Mouse (Mus musculus) intestine, postnatal 0 days (tissue): ENCODE measurements at regions not wholly inside any gene's neighbourhood (a gene's known extent, or its start where the extent isn't known, plus 50 kb on each side); places are given as distances from the start of the nearest gene placed in this dataset.

Source experiments
- ATAC-seq: fragments of 200-750 bp; cut with Nextera tagmentation; 2 replicates; pipeline ENCODE4 v1.8.0; 2017; ENCODE audit warnings: mild to moderate bottlenecking, moderate TSS enrichment, moderate library complexity
- H3K27ac ChIP-seq: fragments of 300-500 bp; sonication (generic); 2 replicates; pipeline ENCODE4 v1.5.1; 2014; ENCODE audit warnings: mild to moderate bottlenecking, low read depth, low read length, moderate library complexity
- H3K27me3 ChIP-seq: fragments of 300-500 bp; sonication (generic); replicated peaks from 2 replicates; pipeline ENCODE4 v1.6.1; 2014; ENCODE audit warnings: low read length, mixed read lengths; ENCODE audit not compliant: control insufficient read depth, insufficient read depth
- H3K36me3 ChIP-seq: fragments of 300-500 bp; sonication (generic); 2 replicates; pipeline ENCODE4 v1.6.1; 2014; ENCODE audit warnings: mild to moderate bottlenecking, moderate library complexity; ENCODE audit not compliant: control insufficient read depth, insufficient read depth
- H3K4me1 ChIP-seq: fragments of 300-500 bp; sonication (generic); replicated peaks from 2 replicates; pipeline ENCODE4 v1.6.1; 2014; ENCODE audit warnings: antibody characterized with exemption, low read length, mixed read lengths; ENCODE audit not compliant: control insufficient read depth, insufficient read depth
- H3K4me2 ChIP-seq: fragments of 300-500 bp; sonication (generic); replicated peaks from 2 replicates; pipeline ENCODE4 v1.6.1; 2014; ENCODE audit warnings: low read depth, mild to moderate bottlenecking, moderate library complexity
- H3K4me3 ChIP-seq: fragments of 300-500 bp; sonication (generic); 2 replicates; pipeline ENCODE4 v1.5.1; 2014; ENCODE audit warnings: low read depth, low read length
- H3K9ac ChIP-seq: fragments of 300-500 bp; sonication (generic); 2 replicates; pipeline ENCODE4 v1.6.1; 2014; ENCODE audit warnings: mild to moderate bottlenecking, low read depth, low read length
- H3K9me3 ChIP-seq: fragments of 300-500 bp; sonication (generic); 2 replicates; pipeline ENCODE4 v1.6.1; 2016; ENCODE audit warnings: mixed run types; ENCODE audit not compliant: control insufficient read depth
- CTCF ChIP-seq: sonication (generic); IDR thresholded peaks from 2 replicates; pipeline ENCODE4 v1.5.1; 2016; ENCODE audit warnings: low read depth, mild to moderate bottlenecking, control low read depth, antibody characterized with exemption, moderate library complexity
- WGBS: fragments of 180-500 bp; shearing (Covaris S2); extraction: QIAGEN DNeasy Blood & Tissue Kit; methylation state at CpG from one replicate; pipeline ENCODE4 v1.1.7; 2014; 5-methylcytosine and 5-hydroxymethylcytosine counted together

DNA sequence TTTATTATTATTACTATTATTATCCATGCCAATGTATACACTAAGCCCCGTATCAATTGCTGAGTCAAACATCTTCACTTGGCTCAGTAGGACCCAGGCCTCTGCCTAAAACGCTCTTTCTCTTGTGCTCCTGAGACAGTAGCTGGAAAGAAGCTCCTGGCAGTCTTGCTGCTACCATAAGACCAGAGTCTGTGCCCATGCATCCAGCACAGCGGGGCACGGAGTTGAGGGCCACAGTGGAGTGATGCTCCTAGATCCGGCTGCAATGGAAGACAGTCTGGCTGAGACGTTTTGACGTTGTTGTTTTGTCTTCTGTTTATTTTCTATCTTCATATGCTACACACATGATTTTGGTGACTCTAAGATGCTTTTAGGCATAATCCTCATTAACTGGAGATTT lies 129.1 kb upstream of the Peli2 start:
- Histone ChIP-seq H3K36me3 (no peaks in the 10 kb centered on the region), H3K4me2 (no peak overlapping the region), H3K27me3 (no peaks in the 10 kb centered on the region), H3K4me3 (no peak overlapping the region), H3K4me1 (no peaks in the 10 kb centered on the region), H3K9me3 (no peaks in the 10 kb centered on the region), H3K27ac (no peak overlapping the region), H3K9ac (no peak overlapping the region)
- TF ChIP-seq CTCF = no peak
- 89% methylated on average over 7 of the region's 7 CpGs for WGBS
- ATAC-seq = no peak

DNA sequence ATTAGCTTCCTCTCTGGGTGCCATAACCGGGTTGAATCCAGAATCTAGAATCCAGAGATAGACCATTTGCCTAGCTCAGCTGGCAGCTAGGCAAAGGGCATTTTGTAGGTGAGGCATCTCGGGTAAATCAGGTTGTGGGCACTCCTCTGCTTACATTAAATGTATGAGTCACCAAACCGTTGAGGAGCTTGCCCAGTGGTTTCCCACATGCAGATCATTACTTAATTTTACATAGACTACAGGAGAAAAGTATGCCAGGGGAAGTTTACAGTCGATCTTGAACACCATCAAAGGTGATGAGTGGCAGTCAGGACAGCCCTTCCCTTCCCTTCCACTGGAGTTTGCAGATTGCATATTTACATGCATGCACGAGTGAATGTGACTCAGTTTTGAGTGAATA lies 128.5 kb upstream of the Peli2 start:
- no peaks in the 10 kb centered on the region for H3K4me1 ChIP-seq
- no peak for ATAC-seq
- H3K27me3 ChIP-seq = no peaks in the 10 kb centered on the region
- no peak overlapping the region for H3K4me3 ChIP-seq
- no peaks in the 10 kb centered on the region for H3K36me3 ChIP-seq
- H3K4me2 ChIP-seq = no peak overlapping the region
- 65% methylated on average over 5 of the region's 5 CpGs for WGBS
- TF ChIP-seq CTCF = no peak
- no peaks in the 10 kb centered on the region for H3K9me3 ChIP-seq
- H3K9ac ChIP-seq = no peak overlapping the region
- H3K27ac ChIP-seq = no peak overlapping the region

DNA sequence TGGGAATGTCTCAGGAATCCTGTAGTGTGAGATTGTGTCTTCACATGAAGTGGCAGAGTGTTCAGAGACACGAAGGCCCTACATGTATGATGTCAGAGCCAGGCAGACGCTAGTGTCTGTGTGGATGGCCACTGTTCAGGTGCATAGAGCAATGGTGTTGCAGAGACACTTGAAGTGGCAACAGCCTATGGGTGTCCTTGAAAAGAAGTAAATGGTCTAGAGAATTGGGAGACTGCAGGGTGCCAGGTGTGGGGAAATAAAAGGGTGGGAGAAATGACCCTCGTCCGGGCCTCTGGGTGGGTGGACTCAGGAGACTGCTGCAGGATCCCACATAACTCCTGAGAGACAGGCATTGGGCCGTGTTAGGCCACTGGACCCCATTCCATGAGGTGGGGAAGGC lies 127.8 kb upstream of the Peli2 start:
- H3K27ac ChIP-seq = no peak overlapping the region
- H3K4me3 ChIP-seq = no peak overlapping the region
- TF ChIP-seq CTCF = no peak
- no peaks in the 10 kb centered on the region for H3K4me1 ChIP-seq
- 82% methylated on average over 5 of the region's 5 CpGs for WGBS
- H3K4me2 ChIP-seq = no peak overlapping the region
- H3K9me3 ChIP-seq = no peaks in the 10 kb centered on the region
- no peaks in the 10 kb centered on the region for H3K36me3 ChIP-seq
- H3K9ac ChIP-seq = no peak overlapping the region
- H3K27me3 ChIP-seq = no peaks in the 10 kb centered on the region
- no peak for ATAC-seq

DNA sequence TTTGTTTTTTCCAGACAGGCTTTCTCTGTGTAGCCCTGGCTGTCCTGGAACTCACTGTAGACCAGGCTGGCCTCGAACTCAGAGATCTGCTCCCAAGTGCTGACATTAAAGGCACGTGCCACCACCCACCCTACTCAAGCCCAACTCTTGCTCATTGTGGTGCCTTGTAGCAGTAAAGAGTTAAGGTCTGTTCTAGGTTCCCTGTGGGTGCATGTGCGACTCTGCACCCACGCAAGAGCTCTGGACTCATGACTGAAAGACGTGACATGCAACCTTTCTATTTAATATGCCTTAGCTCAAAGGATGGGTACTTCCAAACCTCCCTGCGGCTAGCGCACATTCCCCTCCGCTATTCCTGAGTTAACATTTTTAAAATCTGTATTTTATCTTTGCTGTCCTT lies 121.7 kb upstream of the Peli2 start:
- no peak for TF ChIP-seq CTCF
- 91% methylated on average over 8 of the region's 8 CpGs for WGBS
- H3K27me3 ChIP-seq = no peaks in the 10 kb centered on the region
- no peaks in the 10 kb centered on the region for H3K9me3 ChIP-seq
- no peak overlapping the region for H3K4me2 ChIP-seq
- H3K4me1 ChIP-seq = no peaks in the 10 kb centered on the region
- H3K4me3 ChIP-seq = no peak overlapping the region
- no peak overlapping the region for H3K9ac ChIP-seq
- ATAC-seq = no peak
- H3K27ac ChIP-seq = no peak overlapping the region
- H3K36me3 ChIP-seq = no peaks in the 10 kb centered on the region

DNA sequence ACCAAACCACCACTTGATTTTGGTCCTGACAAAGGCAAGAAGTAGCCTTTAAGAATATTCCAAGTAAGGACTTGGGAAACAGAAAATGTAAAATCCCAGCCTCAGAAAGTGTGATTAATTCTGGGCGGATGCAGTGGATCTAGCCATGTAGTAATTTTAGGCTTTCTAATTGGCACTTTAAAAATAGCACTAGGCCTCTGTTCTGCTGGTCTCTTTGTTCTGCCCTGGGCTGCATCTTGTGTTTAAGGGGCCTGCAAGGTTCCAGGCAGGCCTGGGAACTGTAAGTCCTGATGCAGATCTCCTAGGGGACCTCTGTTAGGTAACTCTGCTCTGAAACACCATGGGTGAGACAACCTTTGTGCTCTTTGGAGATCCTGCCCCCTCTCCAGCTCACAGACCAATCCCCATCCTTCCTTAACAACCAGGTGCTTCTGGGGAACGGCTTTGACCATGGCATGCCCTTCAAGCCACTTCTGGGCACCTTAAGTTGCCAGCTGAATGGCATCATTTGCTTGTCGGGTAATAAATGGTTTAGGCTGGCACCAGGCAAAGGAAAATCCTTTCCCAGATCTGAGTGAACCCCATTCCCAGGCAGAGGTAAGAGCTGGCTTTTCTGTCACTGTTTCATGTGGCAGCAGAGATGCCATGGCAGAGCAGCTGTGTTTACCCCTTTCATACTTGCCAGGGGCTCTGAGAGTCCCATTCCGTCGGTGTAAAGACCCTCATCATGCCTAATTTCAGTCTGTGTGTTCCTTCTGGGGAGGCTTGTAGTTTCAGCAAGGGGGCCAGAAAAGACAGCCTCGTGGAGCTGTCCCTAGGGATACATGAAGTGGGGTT lies 115.3 kb upstream of the Peli2 start:
- Histone ChIP-seq H3K27me3 (no peaks in the 10 kb centered on the region), H3K9me3 (no peaks in the 10 kb centered on the region), H3K4me2 (no peak overlapping the region), H3K36me3 (no peaks in the 10 kb centered on the region), H3K4me1 (no peaks in the 10 kb centered on the region), H3K9ac (no peak overlapping the region), H3K27ac (no peak overlapping the region), H3K4me3 (no peak overlapping the region)
- ATAC-seq = no peak
- 76% methylated on average over 6 of the region's 6 CpGs for WGBS
- TF ChIP-seq CTCF = no peak

DNA sequence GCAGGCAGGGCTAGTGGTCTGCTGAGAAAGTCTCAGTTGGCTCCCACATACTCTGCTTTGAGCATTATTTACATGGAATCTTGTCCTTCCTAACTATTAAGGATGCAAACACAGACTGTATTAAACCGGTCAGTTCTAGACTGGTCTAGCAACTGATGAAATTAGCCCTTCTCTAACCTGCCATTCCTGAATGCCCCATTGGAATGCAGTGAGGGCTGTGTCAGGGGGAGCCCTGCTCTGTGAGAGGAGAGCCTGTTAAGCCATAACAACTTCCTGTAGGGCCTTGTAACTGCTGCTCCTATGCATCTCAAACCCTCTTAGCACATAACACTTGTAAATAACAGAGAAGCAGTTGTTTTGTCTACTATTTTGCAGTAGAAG lies 114.7 kb upstream of the Peli2 start:
- Histone ChIP-seq H3K9ac (no peak overlapping the region), H3K4me2 (no peak overlapping the region)
- WGBS = 72% methylated on average over 1 of the region's 1 CpGs

More for the DNA sequence above, 114.7 kb upstream of the Peli2 start:
- no peak for TF ChIP-seq CTCF
- Histone ChIP-seq H3K4me1 (no peaks in the 10 kb centered on the region), H3K9me3 (no peaks in the 10 kb centered on the region), H3K4me3 (no peak overlapping the region), H3K27ac (no peak overlapping the region), H3K27me3 (no peaks in the 10 kb centered on the region), H3K36me3 (no peaks in the 10 kb centered on the region)
- ATAC-seq = no peak
